13 mouse cellular contexts compared by ENCODE assay signal in genomic region chr14:20775661-20776060, GRCm38 (mm10). TPM values are rescaled to one million over a fixed set of nuclear protein-coding genes. Genes with fewer than 3 reads are reported as not detected.
DNase-seq lines count a peak whose midpoint lies in the region; ATAC-seq and TF ChIP-seq lines count a peak whose summit lies in the region.
"Had no signal": no experiment of that assay in that cellular context is flagged by ENCODE, and none has a peak within 500 bp of the region (broad histone marks: within the 10 kb centered on the region; RNA-seq: fewer than 3 reads in every experiment).

No protein-coding gene starts in this region.

- H3K4me2 ChIP-seq in heart, embryonic 16.5 days (ENCODE audit: low read depth, low read length): no peak overlapping the region
- H3K4me2 ChIP-seq in lung, postnatal 0 days (replicated peaks; ENCODE audit: low read depth, low read length): no peak overlapping the region
- H3K4me2 ChIP-seq in midbrain, postnatal 0 days (ENCODE audit: low read depth, low read length, poor library complexity, severe bottlenecking): no peak overlapping the region
- H3K4me2 ChIP-seq: liver, embryonic 13.5 days; neural tube, embryonic 15.5 days had no signal

- WGBS in heart, embryonic 16.5 days: 41% methylated on average over 6 of the region's 6 CpGs
- 33% methylated on average over 6 of the region's 6 CpGs for WGBS in lung, postnatal 0 days
- WGBS in embryonic facial prominence, embryonic 10.5 days: 43% methylated on average over 6 of the region's 6 CpGs
- WGBS in midbrain, postnatal 0 days: 15% methylated on average over 6 of the region's 6 CpGs

- DNase-seq in heart, postnatal 25 days (ENCODE audit: low spot score): no peak
- peak; percentile 25 for DNase-seq in lung, postnatal 0 days (ENCODE audit: low spot score)
- no peak for DNase-seq in lung, postnatal 14 days
- DNase-seq in embryonic facial prominence, embryonic 10.5 days (ENCODE audit: low spot score): no peak
- DNase-seq in midbrain, postnatal 0 days (ENCODE audit: low spot score): no peak
- DNase-seq in retina, postnatal 1 day: no peak
- DNase-seq: gastrocnemius, postnatal 10 days; layer of hippocampus, postnatal 36 days; liver, embryonic 13.5 days had no signal

- peaks cover 42% of the 10 kb centered on the region for H3K4me1 ChIP-seq in heart, embryonic 16.5 days (ENCODE audit: control insufficient read depth, insufficient read depth, low read length)
- H3K4me1 ChIP-seq in lung, postnatal 0 days (ENCODE audit: insufficient read depth, low read depth, low read length): no peaks in the 10 kb centered on the region; the same call in 1 of the 2 replicates
- peaks cover 32% of the 10 kb centered on the region for H3K4me1 ChIP-seq in embryonic facial prominence, embryonic 10.5 days
- H3K4me1 ChIP-seq in midbrain, postnatal 0 days (ENCODE audit: insufficient read depth, low read length): no peaks in the 10 kb centered on the region

- peak overlapping the region; percentile 57 for H3K27ac ChIP-seq in heart, embryonic 16.5 days (ENCODE audit: low read length)
- no peak overlapping the region for H3K27ac ChIP-seq in lung, postnatal 0 days (ENCODE audit: low read length)
- peak overlapping the region; percentile 30; the same call in 1 of the 2 replicates for H3K27ac ChIP-seq in embryonic facial prominence, embryonic 10.5 days (replicated peaks)
- peak overlapping the region; percentile 9; the same call in 1 of the 2 replicates for H3K27ac ChIP-seq in midbrain, postnatal 0 days (ENCODE audit: low read depth, low read length)
- H3K27ac ChIP-seq: liver, embryonic 13.5 days; neural tube, embryonic 15.5 days had no signal

- TF ChIP-seq EP300 in lung, postnatal 0 days (IDR thresholded peaks at IDR 0.05): no peak

- H3K36me3 ChIP-seq in heart, embryonic 16.5 days (ENCODE audit: control insufficient read depth, insufficient read depth): peaks cover 29% of the 10 kb centered on the region
- H3K36me3 ChIP-seq in lung, postnatal 0 days (ENCODE audit: insufficient read depth, low read length): no peaks in the 10 kb centered on the region
- H3K36me3 ChIP-seq in embryonic facial prominence, embryonic 10.5 days (replicated peaks): peaks cover 71% of the 10 kb centered on the region
- H3K36me3 ChIP-seq in midbrain, postnatal 0 days (ENCODE audit: insufficient read depth, low read length): peaks cover 18% of the 10 kb centered on the region

- H3K9ac ChIP-seq in heart, embryonic 16.5 days (ENCODE audit: low read length): no peak overlapping the region
- H3K9ac ChIP-seq in lung, postnatal 0 days (replicated peaks; ENCODE audit: low read depth): no peak overlapping the region
- H3K9ac ChIP-seq in midbrain, postnatal 0 days (replicated peaks; ENCODE audit: low read length, poor library complexity, severe bottlenecking): no peak overlapping the region
- H3K9ac ChIP-seq: liver, embryonic 13.5 days; neural tube, embryonic 15.5 days had no signal

- H3K9me3 ChIP-seq in heart, embryonic 16.5 days (replicated peaks; ENCODE audit: control insufficient read depth, low read length): no peaks in the 10 kb centered on the region
- H3K9me3 ChIP-seq in lung, postnatal 0 days (ENCODE audit: low read length): no peaks in the 10 kb centered on the region
- H3K9me3 ChIP-seq in embryonic facial prominence, embryonic 10.5 days: no peaks in the 10 kb centered on the region
- no peaks in the 10 kb centered on the region for H3K9me3 ChIP-seq in midbrain, postnatal 0 days (ENCODE audit: low read length)
- H3K9me3 ChIP-seq: liver, embryonic 13.5 days; megakaryocyte, embryonic 14.5 days; neural tube, embryonic 15.5 days had no signal

- H3K27me3 ChIP-seq in heart, embryonic 16.5 days (ENCODE audit: control insufficient read depth, insufficient read depth, low read length): no peaks in the 10 kb centered on the region
- H3K27me3 ChIP-seq in lung, postnatal 0 days (replicated peaks; ENCODE audit: insufficient read depth, low read length): no peaks in the 10 kb centered on the region
- H3K27me3 ChIP-seq in embryonic facial prominence, embryonic 10.5 days (replicated peaks; ENCODE audit: low read depth, poor library complexity, severe bottlenecking): no peaks in the 10 kb centered on the region
- H3K27me3 ChIP-seq in midbrain, postnatal 0 days (ENCODE audit: insufficient read depth, low read length): no peaks in the 10 kb centered on the region
- H3K27me3 ChIP-seq: liver, embryonic 13.5 days; megakaryocyte, embryonic 14.5 days; neural tube, embryonic 15.5 days had no signal

- ATAC-seq in heart, embryonic 16.5 days (replicated peaks; ENCODE audit: extremely low read depth, insufficient read depth, low FRiP score): peak; percentile 38; the same call in 1 of the 2 replicates
- 0 out of 2 replicates have a peak, but pooled peaks have one; percentile 13 for ATAC-seq in lung, postnatal 0 days
- no peak for ATAC-seq in midbrain, postnatal 0 days (ENCODE audit: low FRiP score)
- ATAC-seq: intestine, embryonic 16.5 days had no signal

- H3K4me3 ChIP-seq in heart, embryonic 16.5 days (ENCODE audit: low read length): no peak overlapping the region
- no peak overlapping the region for H3K4me3 ChIP-seq in lung, postnatal 0 days (ENCODE audit: low read depth, low read length)
- H3K4me3 ChIP-seq in embryonic facial prominence, embryonic 10.5 days: no peak overlapping the region
- no peak overlapping the region for H3K4me3 ChIP-seq in midbrain, postnatal 0 days (ENCODE audit: low read depth, low read length)
- H3K4me3 ChIP-seq: liver, embryonic 13.5 days; megakaryocyte, embryonic 14.5 days; neural tube, embryonic 15.5 days had no signal

- intact Hi-C loops in heart, postnatal 25 days (cut with DNase I): no loop called here

- TF ChIP-seq CTCF in lung, postnatal 0 days (IDR thresholded peaks at IDR 0.05): no peak
- no peak for TF ChIP-seq CTCF in midbrain, postnatal 0 days (IDR thresholded peaks at IDR 0.05)

RNA-seq across cellular contexts. Expression of gene Camk2g, which starts 18.2 kb away (rescaled TPM):
- polyA plus RNA-seq in heart, embryonic 16.5 days (2015; fragmentation: Nextera tagmentation; extraction: Ambion mirVana): 81.5 and 103 TPM in 2 replicates
- 10 to 100 TPM; 50.4 to 59.5 TPM for total RNA-seq in heart, postnatal 25 days (2021)
- polyA plus RNA-seq in lung, postnatal 0 days (2015; fragmentation: Nextera tagmentation; extraction: Ambion mirVana): 36.6 and 40.2 TPM in 2 replicates
- 43.9 and 50.6 TPM in 2 replicates for polyA plus RNA-seq in embryonic facial prominence, embryonic 10.5 days (2016; fragmentation: Nextera tagmentation; extraction: Ambion mirVana)
- total RNA-seq in midbrain, postnatal 0 days (2014; rRNA removed): 239 and 267 TPM in 2 replicates
- polyA plus RNA-seq in midbrain, postnatal 0 days (2015; fragmentation: Nextera tagmentation; extraction: Ambion mirVana): 261 and 284 TPM in 2 replicates

RNA-seq across cellular contexts. Expression of gene Ndst2, which starts 41.3 kb away (rescaled TPM):
- 16.2 and 17.2 TPM in 2 replicates for polyA plus RNA-seq in heart, embryonic 16.5 days (2015; fragmentation: Nextera tagmentation; extraction: Ambion mirVana)
- total RNA-seq in heart, postnatal 25 days (2021): 10 to 100 TPM; 10.0 to 12.6 TPM
- polyA plus RNA-seq in lung, postnatal 0 days (2015; fragmentation: Nextera tagmentation; extraction: Ambion mirVana): 12.9 and 15.6 TPM in 2 replicates
- 24.4 and 25.6 TPM in 2 replicates for polyA plus RNA-seq in embryonic facial prominence, embryonic 10.5 days (2016; fragmentation: Nextera tagmentation; extraction: Ambion mirVana)
- total RNA-seq in midbrain, postnatal 0 days (2014; rRNA removed): 20.5 and 23.2 TPM in 2 replicates
- 14.0 and 14.1 TPM in 2 replicates for polyA plus RNA-seq in midbrain, postnatal 0 days (2015; fragmentation: Nextera tagmentation; extraction: Ambion mirVana)
